Mouse (Mus musculus): ENCODE data around the gene Fndc5. TPM values are rescaled to one million over a fixed set of nuclear protein-coding genes. Genes with fewer than 3 reads are reported as not detected.

The Fndc5 gene
- polyA plus RNA-seq, 1 experiment from 2014 or later: 3.7 TPM

- DNase-seq (ENCODE audit: low spot score) (no peak), ATAC-seq (ENCODE audit: insufficient number of reproducible peaks, low FRiP score, low TSS enrichment, low read depth) (no peak)
- H3K27me3 ChIP-seq (ENCODE audit: control insufficient read depth, insufficient read depth, low read length): no peaks in the 10 kb centered on the region
- no peaks in the 10 kb centered on the region for H3K9me3 ChIP-seq (ENCODE audit: control insufficient read depth, low read length)
- H3K4me2 ChIP-seq (ENCODE audit: low read depth, severe bottlenecking): no peak overlapping the region
- no peak overlapping the region for H3K9ac ChIP-seq (ENCODE audit: low read length)
- H3K27ac ChIP-seq (replicated peaks; ENCODE audit: low read depth, low read length): no peak overlapping the region
- no peak overlapping the region for H3K4me3 ChIP-seq (ENCODE audit: low read depth, low read length)
- WGBS: 71% methylated on average over 2 of the region's 2 CpGs
- no peaks in the 10 kb centered on the region for H3K4me1 ChIP-seq (ENCODE audit: control insufficient read depth, insufficient read depth, low read length)
- H3K36me3 ChIP-seq (ENCODE audit: control insufficient read depth, insufficient read depth, low read length): peaks cover 4% of the 10 kb centered on the region; the same call in 1 of the 2 replicates
These were observed 9.6 kb downstream of the Fndc5 start for GRCm38 (mm10) chr4:129146392-129146791.

- Histone ChIP-seq H3K4me2 (ENCODE audit: low read depth, severe bottlenecking) (no peak overlapping the region), H3K27ac (replicated peaks; ENCODE audit: low read depth, low read length) (no peak overlapping the region), H3K36me3 (ENCODE audit: control insufficient read depth, insufficient read depth, low read length) (peaks cover 8% of the 10 kb centered on the region; the same call in 1 of the 2 replicates), H3K27me3 (ENCODE audit: control insufficient read depth, insufficient read depth, low read length) (no peaks in the 10 kb centered on the region), H3K9ac (ENCODE audit: low read length) (no peak overlapping the region), H3K9me3 (ENCODE audit: control insufficient read depth, low read length) (no peaks in the 10 kb centered on the region), H3K4me1 (ENCODE audit: control insufficient read depth, insufficient read depth, low read length) (no peaks in the 10 kb centered on the region), H3K4me3 (ENCODE audit: low read depth, low read length) (no peak overlapping the region)
- WGBS: 89% methylated on average over 13 of the region's 13 CpGs
- ATAC-seq (ENCODE audit: insufficient number of reproducible peaks, low FRiP score, low TSS enrichment, low read depth): no peak
- no peak for DNase-seq (ENCODE audit: low spot score)
These were observed 10.8 kb downstream of the Fndc5 start for GRCm38 (mm10) chr4:129147552-129148103.

- Histone ChIP-seq H3K4me3 (ENCODE audit: low read depth, low read length) (no peak overlapping the region), H3K4me2 (ENCODE audit: low read depth, severe bottlenecking) (no peak overlapping the region), H3K4me1 (ENCODE audit: control insufficient read depth, insufficient read depth, low read length) (no peaks in the 10 kb centered on the region), H3K27me3 (ENCODE audit: control insufficient read depth, insufficient read depth, low read length) (no peaks in the 10 kb centered on the region), H3K9ac (ENCODE audit: low read length) (no peak overlapping the region), H3K27ac (replicated peaks; ENCODE audit: low read depth, low read length) (no peak overlapping the region), H3K9me3 (ENCODE audit: control insufficient read depth, low read length) (no peaks in the 10 kb centered on the region), H3K36me3 (ENCODE audit: control insufficient read depth, insufficient read depth, low read length) (peaks cover 8% of the 10 kb centered on the region; the same call in 1 of the 2 replicates)
- WGBS: 91% methylated on average over 1 of the region's 1 CpGs
- no peak for ATAC-seq (ENCODE audit: insufficient number of reproducible peaks, low FRiP score, low TSS enrichment, low read depth)
- DNase-seq (ENCODE audit: low spot score): no peak
These were observed 12.5 kb downstream of the Fndc5 start for GRCm38 (mm10) chr4:129149321-129149720.

- DNase-seq (ENCODE audit: low spot score): no peak
- no peak overlapping the region for H3K9ac ChIP-seq (ENCODE audit: low read length)
- H3K4me1 ChIP-seq (ENCODE audit: control insufficient read depth, insufficient read depth, low read length): no peaks in the 10 kb centered on the region
- H3K4me3 ChIP-seq (ENCODE audit: low read depth, low read length): no peak overlapping the region
- H3K4me2 ChIP-seq (ENCODE audit: low read depth, severe bottlenecking): no peak overlapping the region
- H3K36me3 ChIP-seq (ENCODE audit: control insufficient read depth, insufficient read depth, low read length): peaks cover 12% of the 10 kb centered on the region; the same call in 1 of the 2 replicates
- H3K27ac ChIP-seq (replicated peaks; ENCODE audit: low read depth, low read length): no peak overlapping the region
- 92% methylated on average over 4 of the region's 4 CpGs for WGBS
- no peak for ATAC-seq (ENCODE audit: insufficient number of reproducible peaks, low FRiP score, low TSS enrichment, low read depth)
- no peaks in the 10 kb centered on the region for H3K27me3 ChIP-seq (ENCODE audit: control insufficient read depth, insufficient read depth, low read length)
- no peaks in the 10 kb centered on the region for H3K9me3 ChIP-seq (ENCODE audit: control insufficient read depth, low read length)
These were observed 14.5 kb downstream of the Fndc5 start for GRCm38 (mm10) chr4:129151276-129151811.

- no peak for DNase-seq (ENCODE audit: low spot score)
- Histone ChIP-seq H3K9me3 (ENCODE audit: control insufficient read depth, low read length) (no peaks in the 10 kb centered on the region), H3K27ac (replicated peaks; ENCODE audit: low read depth, low read length) (no peak overlapping the region), H3K4me2 (ENCODE audit: low read depth, severe bottlenecking) (no peak overlapping the region), H3K4me1 (ENCODE audit: control insufficient read depth, insufficient read depth, low read length) (no peaks in the 10 kb centered on the region), H3K36me3 (ENCODE audit: control insufficient read depth, insufficient read depth, low read length) (peaks cover 3% of the 10 kb centered on the region; the same call in 1 of the 2 replicates), H3K27me3 (ENCODE audit: control insufficient read depth, insufficient read depth, low read length) (no peaks in the 10 kb centered on the region), H3K4me3 (ENCODE audit: low read depth, low read length) (no peak overlapping the region), H3K9ac (ENCODE audit: low read length) (no peak overlapping the region)
- WGBS: 92% methylated on average over 5 of the region's 5 CpGs
- ATAC-seq (ENCODE audit: insufficient number of reproducible peaks, low FRiP score, low TSS enrichment, low read depth): no peak
These were observed 20.7 kb downstream of the Fndc5 start for GRCm38 (mm10) chr4:129157541-129157940.

GRCm38 (mm10) chr4:129158549-129158948 lies 21.8 kb downstream of the Fndc5 start:
- DNase-seq (ENCODE audit: low spot score): no peak
- H3K27me3 ChIP-seq (ENCODE audit: control insufficient read depth, insufficient read depth, low read length): no peaks in the 10 kb centered on the region
- H3K27ac ChIP-seq (replicated peaks; ENCODE audit: low read depth, low read length): no peak overlapping the region
- 71% methylated on average over 3 of the region's 3 CpGs for WGBS
- no peak for ATAC-seq (ENCODE audit: insufficient number of reproducible peaks, low FRiP score, low TSS enrichment, low read depth)
- H3K36me3 ChIP-seq (ENCODE audit: control insufficient read depth, insufficient read depth, low read length): peaks cover 5% of the 10 kb centered on the region; the same call in 1 of the 2 replicates
- H3K4me2 ChIP-seq (ENCODE audit: low read depth, severe bottlenecking): no peak overlapping the region
- no peaks in the 10 kb centered on the region for H3K4me1 ChIP-seq (ENCODE audit: control insufficient read depth, insufficient read depth, low read length)
- no peak overlapping the region for H3K4me3 ChIP-seq (ENCODE audit: low read depth, low read length)
- no peak overlapping the region for H3K9ac ChIP-seq (ENCODE audit: low read length)
- H3K9me3 ChIP-seq (ENCODE audit: control insufficient read depth, low read length): no peaks in the 10 kb centered on the region

- Histone ChIP-seq H3K4me3 (ENCODE audit: low read depth, low read length) (no peak overlapping the region), H3K36me3 (ENCODE audit: control insufficient read depth, insufficient read depth, low read length) (peaks cover 2% of the 10 kb centered on the region; the same call in 1 of the 2 replicates), H3K4me2 (ENCODE audit: low read depth, severe bottlenecking) (no peak overlapping the region), H3K9ac (ENCODE audit: low read length) (no peak overlapping the region), H3K27ac (replicated peaks; ENCODE audit: low read depth, low read length) (no peak overlapping the region), H3K27me3 (ENCODE audit: control insufficient read depth, insufficient read depth, low read length) (no peaks in the 10 kb centered on the region), H3K4me1 (ENCODE audit: control insufficient read depth, insufficient read depth, low read length) (no peaks in the 10 kb centered on the region), H3K9me3 (ENCODE audit: control insufficient read depth, low read length) (no peaks in the 10 kb centered on the region)
- 97% methylated on average over 1 of the region's 1 CpGs for WGBS
- no peak for ATAC-seq (ENCODE audit: insufficient number of reproducible peaks, low FRiP score, low TSS enrichment, low read depth)
- no peak for DNase-seq (ENCODE audit: low spot score)
These were observed 24.3 kb downstream of the Fndc5 start for GRCm38 (mm10) chr4:129161076-129161475.

GRCm38 (mm10) chr4:129161581-129162255 lies 24.9 kb downstream of the Fndc5 start:
- no peak for ATAC-seq (ENCODE audit: insufficient number of reproducible peaks, low FRiP score, low TSS enrichment, low read depth)
- 87% methylated on average over 4 of the region's 4 CpGs for WGBS
- Histone ChIP-seq H3K4me3 (ENCODE audit: low read depth, low read length) (no peak overlapping the region), H3K27ac (replicated peaks; ENCODE audit: low read depth, low read length) (no peak overlapping the region), H3K4me1 (ENCODE audit: control insufficient read depth, insufficient read depth, low read length) (no peaks in the 10 kb centered on the region), H3K27me3 (ENCODE audit: control insufficient read depth, insufficient read depth, low read length) (no peaks in the 10 kb centered on the region), H3K9ac (ENCODE audit: low read length) (no peak overlapping the region), H3K36me3 (ENCODE audit: control insufficient read depth, insufficient read depth, low read length) (peaks cover 2% of the 10 kb centered on the region; the same call in 1 of the 2 replicates), H3K4me2 (ENCODE audit: low read depth, severe bottlenecking) (no peak overlapping the region), H3K9me3 (ENCODE audit: control insufficient read depth, low read length) (no peaks in the 10 kb centered on the region)
- no peak for DNase-seq (ENCODE audit: low spot score)

Data from limb, embryonic 11.5 days (tissue).